Mouse (Mus musculus) testis, postnatal 14 days (tissue): ENCODE measurements around the gene Tk1.
"Not testable (repeated sequence)": the region's sequence is repeated elsewhere in the genome, so short reads cannot be mapped to it uniquely, and the experiment has no call there.

Experiments used
- DNase-seq: peaks from one replicate; pipeline ENCODE4 v3.0.0; 2021; ENCODE audit warnings: low spot score

The Tk1 gene

DNA sequence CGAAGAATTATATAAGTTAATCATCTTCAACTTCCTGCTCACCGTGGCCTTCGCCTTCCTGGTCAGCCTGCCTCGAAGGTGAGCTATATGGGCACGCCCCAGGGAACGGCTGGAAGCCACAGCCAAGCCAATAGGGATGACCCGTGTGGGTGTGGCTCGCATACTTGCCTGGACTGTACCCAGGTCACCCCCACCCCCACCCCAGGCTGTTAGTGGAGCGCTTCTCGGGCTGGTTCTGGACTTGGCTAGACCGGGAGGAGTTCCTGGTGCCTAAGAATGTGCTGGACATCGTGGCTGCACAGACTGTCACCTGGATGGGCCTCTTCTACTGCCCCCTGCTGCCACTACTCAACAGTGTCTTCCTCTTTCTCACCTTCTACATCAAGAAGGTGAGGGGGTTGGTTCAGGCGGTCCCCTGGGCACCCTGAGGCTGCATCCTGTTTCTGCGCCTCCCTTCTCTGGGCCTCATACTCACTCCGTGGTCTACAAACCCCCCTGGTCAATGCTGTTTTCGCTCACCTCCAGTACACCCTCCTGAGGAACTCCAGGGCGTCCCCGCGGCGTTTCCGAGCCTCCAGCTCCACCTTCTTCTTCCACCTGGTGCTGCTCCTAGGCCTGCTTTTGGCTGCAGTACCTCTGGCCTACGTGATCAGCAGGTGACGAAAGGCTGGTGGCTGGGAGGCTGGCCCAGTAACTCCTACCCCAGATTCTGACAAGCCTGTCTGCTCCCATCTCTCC is 35.0 kb downstream of the Tk1 start:
- DNase-seq, result no peak

DNA sequence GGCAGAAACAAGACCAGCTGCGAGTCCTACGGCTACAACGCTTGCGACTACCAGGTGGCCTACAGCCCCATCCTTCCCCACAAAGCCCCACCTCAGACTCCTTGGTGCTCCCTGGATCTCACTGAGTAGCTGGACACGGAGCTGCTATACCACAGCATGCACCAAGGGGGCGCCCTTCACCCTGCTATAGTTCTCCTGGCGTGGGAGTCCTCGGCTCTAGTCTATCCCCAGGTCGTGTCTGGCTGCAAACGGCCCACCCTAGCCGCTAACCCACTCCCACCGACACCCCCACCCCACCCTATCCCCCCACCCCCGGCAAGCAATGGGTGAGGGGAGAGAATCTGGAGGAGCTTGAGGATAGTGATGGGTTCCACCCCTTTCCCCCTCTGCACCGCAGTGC is 35.6 kb downstream of the Tk1 start:
- DNase-seq, result peak; percentile 76

DNA sequence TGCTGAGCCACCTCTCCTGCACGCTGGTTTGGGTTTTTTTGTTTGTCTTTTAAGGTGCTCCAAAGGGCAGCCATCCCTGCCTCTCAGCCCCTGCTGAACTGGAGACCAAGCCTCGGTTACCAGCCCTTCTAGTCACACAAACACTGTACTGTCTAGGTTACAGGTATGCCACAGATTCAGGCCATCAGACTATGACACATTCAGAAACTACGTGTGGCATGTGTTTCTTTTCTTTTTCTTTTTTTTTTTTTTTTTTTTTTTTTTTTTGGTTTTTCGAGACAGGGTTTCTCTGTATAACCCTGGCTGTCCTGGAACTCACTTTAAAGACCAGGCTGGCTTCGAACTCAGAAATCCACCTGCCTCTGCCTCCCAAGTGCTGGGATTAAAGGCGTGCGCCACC is 37.4 kb downstream of the Tk1 start:
- not testable (repeated sequence) for DNase-seq

DNA sequence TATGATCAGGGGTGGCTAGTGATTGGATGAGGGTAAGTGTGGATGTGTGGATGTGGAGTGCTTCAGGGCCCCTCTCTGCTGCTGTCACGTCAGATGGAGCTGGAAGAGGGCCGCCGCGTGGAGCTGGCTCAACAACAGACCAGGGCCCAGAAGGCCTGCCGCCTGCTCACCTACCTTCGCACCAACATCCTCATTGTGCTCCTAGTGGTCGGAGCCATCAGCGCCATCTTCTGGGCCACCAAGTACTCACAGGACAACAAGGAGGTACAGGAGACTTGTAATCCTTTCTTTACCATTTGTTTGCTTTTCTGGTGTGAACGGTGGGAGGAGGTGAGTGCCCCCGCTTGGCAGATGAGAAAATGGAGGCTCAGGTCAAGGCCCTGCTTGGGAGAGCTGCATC is 39.6 kb downstream of the Tk1 start:
- DNase-seq, result no peak

DNA sequence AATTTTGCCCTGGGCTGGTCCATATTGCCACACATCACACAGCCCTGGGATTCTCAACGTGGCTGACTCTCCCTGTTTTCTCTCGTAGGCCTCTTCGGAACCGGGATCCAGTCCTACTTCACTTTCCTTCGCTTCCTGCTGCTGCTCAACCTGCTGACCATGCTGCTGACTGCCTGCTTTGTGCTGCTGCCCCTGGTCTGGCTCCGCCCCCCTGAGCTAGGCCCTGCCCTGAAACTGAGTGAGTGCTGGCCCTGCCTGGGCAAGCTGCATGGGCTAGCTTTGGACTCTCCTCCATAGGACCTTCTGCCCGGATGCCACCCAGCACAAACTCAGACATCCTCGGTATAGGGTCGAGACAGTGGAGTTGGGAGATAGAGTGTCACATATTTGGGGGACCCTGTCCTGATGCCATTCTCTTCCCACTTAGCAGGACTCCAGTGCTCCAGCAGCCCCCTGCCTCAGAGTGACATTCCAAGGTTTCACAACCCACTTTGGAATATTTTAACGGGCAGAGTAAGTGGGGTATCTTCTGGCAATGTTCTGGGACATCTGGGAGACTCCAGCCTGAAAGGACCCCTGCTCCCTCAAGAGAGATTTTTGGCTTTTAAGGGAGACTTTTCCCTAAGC is 42.1 kb downstream of the Tk1 start:
- DNase-seq, result no peak

DNA sequence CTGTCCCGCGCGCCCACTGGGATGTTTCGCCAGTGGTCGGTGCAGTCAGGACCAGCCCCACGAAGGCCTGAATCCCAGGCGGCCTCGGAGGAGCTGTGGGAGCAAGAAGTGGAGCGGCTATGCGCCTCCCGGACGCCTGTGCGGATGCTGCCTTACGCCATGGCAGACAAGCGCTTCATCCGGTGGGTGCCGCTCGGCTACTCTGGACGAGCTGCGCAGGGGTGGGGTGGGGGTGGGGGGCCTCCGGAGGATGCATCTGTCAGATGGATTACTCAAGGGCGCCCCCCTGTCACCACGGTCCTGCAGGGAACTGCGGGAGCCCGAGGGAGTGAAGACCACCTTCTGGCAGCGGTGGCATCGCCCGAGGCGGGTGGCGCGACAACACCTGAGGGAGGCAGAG is 42.8 kb downstream of the Tk1 start:
- DNase-seq, result no peak

DNA sequence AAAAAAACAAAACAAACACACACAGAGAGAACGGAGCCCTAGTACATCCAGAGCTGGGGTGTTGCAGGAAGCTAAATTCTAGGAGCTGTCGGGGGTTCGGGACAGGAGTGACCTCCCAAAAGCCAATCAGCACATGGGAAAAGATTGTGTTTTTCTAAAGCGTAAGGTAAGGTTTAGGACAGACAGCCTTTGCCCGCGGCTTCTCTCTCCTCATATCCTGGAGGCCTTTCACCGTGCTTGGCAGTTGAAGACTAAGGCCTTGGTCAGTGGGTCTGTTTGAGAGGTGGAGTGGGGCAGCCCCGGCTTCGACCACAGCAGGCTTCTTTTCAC is 43.2 kb downstream of the Tk1 start:
- no peak for DNase-seq

DNA sequence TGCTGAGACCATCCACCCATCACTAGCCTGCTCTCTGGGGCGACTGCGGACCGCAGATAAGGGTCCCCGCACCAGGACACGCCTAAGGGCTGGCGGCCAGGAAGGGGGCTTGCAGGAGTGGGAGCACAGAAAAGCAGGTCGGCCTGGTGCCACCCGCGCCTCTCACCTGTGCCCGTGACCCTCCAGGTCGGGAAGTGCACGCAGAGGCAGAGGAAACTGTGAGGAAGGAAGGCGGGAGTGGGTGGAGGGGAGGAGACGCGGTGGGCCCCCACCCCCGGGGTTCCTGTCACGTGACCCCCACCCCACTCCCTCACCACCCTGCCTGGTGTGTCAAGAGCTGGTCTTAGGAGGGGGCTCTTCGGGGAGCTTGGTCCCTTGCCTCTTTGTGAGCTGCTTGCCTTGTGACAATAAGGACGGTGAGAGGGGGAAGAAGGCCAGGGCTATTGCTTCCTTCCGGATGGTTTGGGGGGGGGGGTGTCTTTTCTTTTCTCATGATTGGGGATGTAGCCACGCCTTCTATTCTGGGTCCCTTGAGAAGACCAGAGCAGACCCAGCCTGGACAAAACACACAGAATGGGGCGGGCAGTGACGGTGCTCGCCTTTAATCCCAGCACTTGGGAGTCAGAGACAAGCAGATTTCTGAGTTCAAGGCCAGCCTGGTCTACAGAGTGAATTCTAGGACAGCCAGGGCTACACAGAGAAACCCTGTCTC is 43.7 kb downstream of the Tk1 start, which contains the start of the genes Tmc8 and Tmc6:
TSS of gene Tmc8 (plus strand) at position 84 of the 712 bp plus-strand sequence.
TSS of gene Tmc6 (minus strand) at position 206 of the 712 bp plus-strand sequence.
- no peak for DNase-seq

DNA sequence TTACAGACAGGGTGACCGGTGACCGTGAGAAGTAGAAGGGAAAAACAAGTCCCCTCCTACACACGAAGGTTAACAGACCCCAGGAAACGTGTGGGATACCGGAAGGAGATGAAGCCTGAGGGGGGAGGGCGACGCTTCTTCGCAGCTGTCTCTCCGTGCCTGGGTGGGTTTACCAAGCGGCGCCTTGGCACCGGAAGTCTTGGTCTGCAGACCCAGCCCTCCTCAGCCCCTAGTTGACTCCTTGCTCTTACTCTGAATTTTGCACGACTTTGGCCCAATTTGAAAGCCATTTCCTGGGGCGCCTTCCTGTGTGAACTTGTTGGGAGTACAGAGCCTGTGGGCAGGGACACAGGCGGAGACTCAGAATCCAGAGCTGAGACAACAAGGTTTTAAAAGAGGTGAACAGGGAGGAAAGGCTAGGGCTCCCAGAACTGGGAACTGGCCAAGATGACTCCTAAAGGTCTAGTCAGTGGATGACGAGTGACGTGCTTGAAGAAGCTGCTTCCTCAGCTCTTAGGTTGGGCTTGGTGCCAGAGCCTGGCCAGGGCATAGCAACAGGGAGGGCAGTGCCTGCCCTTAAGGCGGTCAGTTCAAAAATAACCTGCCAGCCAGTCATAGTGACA is 44.6 kb downstream of the Tk1 start:
- peak; percentile 53 for DNase-seq

DNA sequence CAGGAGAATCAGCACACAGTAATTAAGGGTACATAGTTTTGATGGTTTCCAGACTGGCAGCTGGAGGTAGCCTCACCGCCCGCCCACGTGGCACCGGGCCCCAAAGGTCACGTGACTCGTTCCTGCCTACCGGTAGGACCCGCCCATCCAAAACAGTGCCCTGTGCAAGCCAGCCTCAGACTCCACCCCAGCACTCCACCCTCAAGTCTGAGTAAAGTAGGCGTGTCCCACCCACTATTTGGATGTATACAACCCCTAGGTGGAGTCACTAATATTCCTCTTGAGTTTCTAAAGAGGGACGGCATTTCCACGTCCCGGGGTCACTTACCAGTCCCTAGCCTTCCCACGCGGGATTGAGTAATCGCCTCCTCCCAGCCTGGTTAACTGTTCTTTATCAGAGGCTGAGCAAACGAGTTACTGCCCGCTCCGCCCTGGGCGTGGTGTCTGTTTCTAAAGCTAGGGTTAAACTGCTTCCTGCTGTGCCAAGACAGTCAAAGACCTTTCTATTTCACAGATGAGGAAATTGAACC is 45.2 kb downstream of the Tk1 start:
- peak; percentile 86 for DNase-seq

DNA sequence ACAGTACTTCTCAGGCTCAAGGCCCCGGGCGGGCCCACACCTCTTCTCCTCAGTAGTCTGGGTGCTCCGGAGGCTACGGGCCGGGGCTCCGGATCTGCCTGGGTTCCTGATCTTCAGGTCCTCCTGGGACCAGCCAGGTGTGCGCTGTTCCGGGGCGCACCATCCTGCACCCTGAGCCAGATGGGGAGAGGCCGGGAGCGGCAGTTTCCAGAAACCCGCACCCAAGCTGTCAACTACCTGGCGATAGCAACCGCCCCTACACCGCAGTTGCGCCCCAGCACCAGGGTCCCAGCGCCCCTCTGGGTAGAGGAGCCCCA is 45.7 kb downstream of the Tk1 start:
- peak; percentile 21 for DNase-seq

DNA sequence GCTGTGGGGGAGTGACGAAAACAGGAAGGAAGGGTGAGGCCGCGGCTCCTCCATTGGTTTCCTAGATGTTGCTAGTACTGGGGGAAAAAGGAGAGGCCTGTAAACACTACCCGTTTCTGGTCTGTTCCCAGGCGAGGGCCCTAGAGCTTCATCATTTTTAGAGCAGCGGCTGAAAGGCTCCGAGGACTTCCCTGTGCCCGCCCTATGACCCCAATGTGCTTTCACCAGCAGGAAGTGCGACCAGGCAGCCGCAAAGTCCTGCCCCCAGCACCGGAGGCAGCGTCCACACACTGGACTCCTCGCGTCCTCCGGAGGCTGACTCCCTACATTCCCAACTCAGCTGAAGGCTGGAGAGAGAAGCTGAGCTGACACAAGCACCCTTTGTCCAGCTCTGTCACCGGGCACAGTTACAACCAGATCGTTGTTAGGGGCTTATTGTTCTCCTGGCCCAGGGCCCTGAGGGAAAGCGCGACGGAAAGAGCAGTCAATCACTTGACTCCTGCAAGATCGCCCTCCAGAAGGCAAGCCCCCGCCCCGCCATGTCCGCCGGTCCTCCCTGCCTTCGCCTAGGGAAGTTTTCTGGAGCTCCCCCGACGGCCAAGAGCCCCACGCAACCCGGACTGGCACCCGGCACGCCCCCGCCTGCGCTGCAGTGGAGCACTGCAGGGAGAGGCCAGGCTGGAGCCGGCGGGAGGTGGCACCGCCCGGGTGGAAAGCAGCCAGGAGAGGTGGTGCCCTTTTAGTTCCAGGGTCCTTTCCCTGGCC is 46.3 kb downstream of the Tk1 start:
- DNase-seq, result peak; percentile 76

DNA sequence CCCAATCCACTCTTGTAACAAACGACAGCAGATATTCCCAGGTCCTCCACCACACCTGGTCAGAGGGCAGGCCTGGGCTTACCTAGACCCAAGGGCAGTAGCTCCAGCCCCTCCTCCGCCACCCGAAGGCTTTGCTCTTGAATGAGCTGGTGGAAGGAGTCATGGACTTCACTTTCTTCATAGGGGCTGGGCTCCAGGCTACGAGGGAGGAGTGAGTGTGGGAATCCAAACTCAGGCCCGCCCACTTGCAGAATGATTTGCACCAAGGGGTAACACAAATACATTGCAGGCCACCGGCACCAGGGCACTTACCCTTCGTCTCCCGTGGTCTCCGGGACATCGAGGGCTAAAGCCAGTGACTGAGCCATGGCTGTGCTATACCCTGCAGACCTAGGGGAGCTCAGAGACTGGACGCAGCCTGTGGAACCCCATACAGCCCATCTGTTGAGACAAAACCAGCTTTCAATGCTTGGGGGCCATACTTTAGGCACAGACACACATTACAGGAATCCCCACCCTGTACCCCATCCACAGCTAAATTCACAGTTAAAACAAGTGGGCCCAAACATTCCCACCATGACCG is 47.0 kb downstream of the Tk1 start:
- DNase-seq, result no peak

DNA sequence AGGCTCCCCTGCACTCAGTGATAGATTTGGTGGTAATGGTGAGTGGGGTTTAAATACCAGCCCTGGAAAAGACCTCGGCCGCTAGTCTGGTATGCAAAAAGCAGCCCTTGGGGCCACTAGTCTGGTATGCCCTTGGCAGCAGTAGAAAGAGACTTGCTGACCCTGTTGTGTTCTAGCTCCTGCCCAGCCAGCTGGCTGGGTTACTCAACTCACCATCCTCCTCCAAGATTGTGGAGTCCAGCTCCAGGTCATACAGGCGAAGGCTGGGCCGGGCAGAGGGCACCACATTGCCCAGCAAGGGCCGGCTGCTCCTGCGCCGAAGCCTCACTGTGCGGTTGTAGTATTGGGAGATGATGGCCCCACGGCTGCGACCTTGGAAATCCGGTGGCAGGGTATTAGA is 47.9 kb downstream of the Tk1 start:
- DNase-seq, result no peak

DNA sequence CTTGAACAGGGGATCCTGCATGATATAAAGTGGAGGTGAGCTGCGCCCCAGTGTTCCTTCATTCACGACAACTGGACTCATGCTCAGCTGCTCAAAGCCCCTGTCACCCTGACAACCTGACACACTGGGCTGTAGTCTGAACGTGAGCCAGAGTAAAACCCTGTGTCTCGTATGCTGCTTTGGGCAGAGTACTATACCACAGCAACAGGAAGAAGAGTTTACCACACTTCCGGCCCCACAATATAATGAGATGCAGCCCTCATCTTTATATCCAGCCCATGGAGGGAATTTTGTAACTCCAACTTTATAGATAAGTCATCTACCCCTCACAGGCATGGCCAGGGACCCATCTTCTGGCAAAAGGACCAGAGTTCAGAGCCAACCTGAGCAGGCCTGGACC is 48.8 kb downstream of the Tk1 start:
- DNase-seq, result no peak

DNA sequence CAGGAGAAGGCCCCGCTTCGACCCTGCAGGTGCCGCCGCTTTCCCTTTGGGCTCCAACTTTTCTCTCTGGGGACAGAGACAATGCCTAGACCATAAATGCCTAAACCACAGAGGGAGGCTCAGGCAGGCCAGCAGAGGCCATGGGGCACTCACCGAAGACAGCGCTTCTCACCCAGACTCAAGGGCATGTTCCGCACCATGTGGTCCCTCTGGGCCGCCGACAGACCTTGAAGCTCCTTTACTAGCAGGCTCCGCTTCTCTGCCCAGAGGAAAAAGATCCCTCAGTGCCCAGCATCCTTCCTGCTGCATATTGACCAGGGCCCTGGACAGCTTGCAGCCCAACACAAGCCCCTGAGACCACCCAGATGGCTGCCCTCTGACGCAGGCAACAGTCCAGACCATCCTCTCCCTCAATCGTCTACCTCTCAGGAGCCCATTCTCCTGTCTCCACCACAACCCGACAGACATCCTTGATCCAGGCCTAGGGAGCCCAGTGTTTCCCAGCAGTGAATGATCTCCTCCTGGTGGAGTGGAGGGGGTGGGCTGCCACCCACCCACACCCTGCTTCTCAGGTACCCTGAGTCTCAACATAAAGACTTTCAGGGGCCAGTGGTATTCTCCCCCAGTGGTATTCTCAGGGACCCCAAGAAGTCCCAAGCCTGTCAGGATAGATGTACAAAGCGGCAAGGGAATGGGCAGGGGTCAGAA is 49.7 kb downstream of the Tk1 start:
- no peak for DNase-seq

DNA sequence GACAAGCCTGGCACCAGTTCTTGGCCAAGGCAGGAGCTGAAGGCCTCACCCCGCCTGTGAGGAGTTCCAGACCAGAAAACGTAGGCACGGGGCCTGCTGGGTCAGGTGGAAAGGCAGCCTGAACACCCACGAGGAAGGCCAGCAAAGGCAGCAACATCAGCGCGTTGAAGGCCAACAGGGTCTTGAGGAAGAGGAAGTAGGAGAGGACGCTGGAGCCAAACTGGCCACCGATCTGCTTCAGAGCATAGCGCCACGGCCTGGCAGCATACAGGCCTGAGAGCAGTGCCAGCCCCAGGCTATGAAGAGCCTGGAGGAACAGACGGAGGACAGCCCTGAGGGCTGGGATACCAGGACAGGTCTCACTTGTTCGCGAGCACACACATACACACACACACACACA is 50.4 kb downstream of the Tk1 start:
- no peak for DNase-seq

DNA sequence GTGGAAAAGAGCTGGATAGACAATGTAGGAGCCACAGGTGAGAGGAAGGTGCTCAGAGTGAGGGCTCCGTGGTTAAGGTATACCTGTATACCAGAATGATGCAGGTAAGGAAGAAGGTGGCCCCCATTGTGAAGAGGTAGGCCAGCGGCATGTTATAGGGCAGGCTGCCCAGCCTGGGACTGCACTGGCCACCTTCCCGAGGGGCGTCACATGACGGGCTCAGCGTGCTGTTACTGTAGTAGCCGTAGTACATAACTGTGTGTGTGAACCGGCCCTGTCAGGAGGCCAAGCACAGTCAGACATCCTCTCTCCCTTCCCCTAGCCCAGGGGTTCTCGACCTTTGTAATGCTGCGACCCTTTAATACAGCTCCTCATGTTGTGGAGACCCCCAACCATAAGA is 51.0 kb downstream of the Tk1 start:
- DNase-seq, result no peak

DNA sequence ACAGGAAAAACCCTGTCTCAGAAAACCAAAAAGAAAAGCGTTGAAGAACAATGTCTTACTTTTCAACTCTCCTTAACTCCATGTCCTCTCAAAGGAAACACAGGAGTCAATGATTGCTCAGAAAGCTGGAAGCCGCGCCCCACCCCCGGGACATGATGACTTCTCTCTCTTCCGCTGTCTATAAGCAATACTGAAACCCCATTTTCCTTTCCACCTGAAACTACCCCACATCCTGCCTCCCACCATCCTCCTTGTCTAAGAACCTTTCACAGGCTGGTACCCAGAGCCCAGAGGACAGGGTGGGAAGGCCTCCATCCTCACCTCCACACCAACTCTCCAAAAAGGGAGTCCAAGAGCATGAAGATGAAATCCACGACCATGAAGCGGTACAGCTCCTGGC is 53.5 kb downstream of the Tk1 start:
- DNase-seq, result no peak

DNA sequence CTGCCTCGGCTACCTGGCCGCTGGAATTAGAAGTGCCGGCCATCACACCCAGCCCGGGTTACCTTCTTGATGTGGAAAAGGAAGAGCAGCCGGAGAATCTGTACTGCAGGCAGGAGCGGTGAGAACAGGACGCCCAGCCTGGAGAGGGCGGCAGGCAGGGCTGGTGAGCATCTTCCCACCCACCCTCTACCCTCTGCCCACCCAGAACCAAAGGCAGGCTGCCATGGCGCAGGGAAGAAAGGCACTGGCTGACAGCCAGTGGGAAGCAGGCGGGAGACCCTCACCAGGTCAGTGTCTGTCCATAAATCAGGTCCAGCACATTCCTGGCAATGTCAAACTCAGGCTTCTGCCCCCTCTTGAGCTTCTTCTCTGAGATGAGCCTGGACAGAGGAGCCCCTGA is 55.5 kb downstream of the Tk1 start:
- no peak for DNase-seq

DNA sequence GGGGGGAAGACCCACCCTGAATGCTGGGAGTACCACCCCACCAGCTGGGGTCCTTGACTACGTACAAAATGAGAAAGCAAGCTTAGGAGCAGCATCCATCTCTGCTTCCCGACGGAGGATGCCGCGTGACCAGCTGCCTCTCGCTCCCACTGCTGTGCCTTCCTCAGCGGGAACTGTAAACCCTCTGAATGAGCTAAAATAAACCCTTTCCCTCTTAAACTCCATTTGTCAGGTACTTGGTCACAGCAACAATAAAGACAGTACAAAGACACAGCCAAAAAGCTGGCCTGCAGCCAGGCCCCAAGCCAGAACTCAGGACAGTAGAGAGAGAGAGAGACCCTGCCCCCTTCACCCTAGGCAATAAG is 56.2 kb downstream of the Tk1 start:
- no peak for DNase-seq
